Mouse (Mus musculus) cortical plate, adult 2 months (tissue): ENCODE results near the gene BC035044.

Source experiments
- CTCF ChIP-seq: fragments of 200-500 bp; IDR thresholded peaks from 2 replicates; pipeline ENCODE4 v1.5.1; 2011; ENCODE audit warnings: mild to moderate bottlenecking, control low read depth, low read length; ENCODE audit not compliant: insufficient read depth; ENCODE audit errors: extremely low read depth
- POLR2A ChIP-seq: fragments of 200-500 bp; IDR thresholded peaks from 2 replicates; pipeline ENCODE4 v1.6.1; 2011; ENCODE audit warnings: mild to moderate bottlenecking, low read length, control low read depth; ENCODE audit not compliant: insufficient read depth; ENCODE audit errors: extremely low read depth

DNA sequence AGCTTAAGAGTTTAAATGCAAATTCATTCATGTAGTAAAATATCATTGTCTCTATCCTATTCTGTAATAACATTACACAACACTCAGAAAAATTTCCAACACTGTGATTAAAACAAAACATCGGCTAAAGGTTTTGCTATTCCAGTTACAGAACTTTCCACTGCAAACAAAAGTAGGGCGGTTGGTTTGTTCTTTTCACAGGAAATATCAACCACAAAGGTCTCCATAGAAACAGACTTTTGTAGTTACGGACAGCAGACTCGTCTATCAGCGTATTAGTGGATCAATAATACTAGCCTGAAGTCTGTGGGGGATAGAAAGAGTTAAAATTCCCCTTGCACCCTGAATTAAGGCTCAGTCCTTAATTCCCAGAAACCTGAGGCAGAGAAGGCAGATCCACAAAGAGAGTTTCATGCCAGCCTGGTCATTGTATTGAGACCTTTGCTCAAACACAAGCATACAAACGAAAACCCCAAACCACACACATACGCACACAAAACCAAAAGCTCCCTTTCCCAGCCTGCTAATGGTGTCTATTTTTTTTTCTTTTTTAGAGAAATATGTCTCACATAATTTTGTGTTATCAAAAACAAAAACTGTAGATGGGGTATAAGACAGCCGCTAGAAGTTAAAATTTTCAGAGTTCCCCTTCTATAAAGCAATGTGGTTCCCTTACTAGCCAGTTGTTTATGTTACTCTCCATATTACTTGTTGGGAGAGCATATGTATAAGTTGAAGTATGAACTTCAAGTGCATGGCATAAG, 54.6 kb downstream of the BC035044 start:
- TF ChIP-seq POLR2A (no peak), CTCF (no peak)
